Mouse (Mus musculus) kidney, postnatal 0 days (tissue): ENCODE results near the gene Narfl. TPM values are rescaled to one million over a fixed set of nuclear protein-coding genes. Genes with fewer than 3 reads are reported as not detected.
"Not testable (repeated sequence)": the region's sequence is repeated elsewhere in the genome, so short reads cannot be mapped to it uniquely, and the experiment has no call there.

Experiments
- ATAC-seq: fragments of 200-750 bp; cut with Nextera tagmentation; replicated peaks from 2 replicates; pipeline ENCODE4 v1.8.0; 2017; ENCODE audit warnings: low read depth, moderate number of reproducible peaks, moderate TSS enrichment, moderate library complexity; ENCODE audit not compliant: low FRiP score
- DNase-seq: peaks from one replicate; pipeline ENCODE4 v3.0.0-alpha.2; 2016; ENCODE audit warnings: low spot score
- H3K27ac ChIP-seq: fragments of 300-500 bp; sonication (generic); 2 replicates; pipeline ENCODE4 v1.5.1; 2014; ENCODE audit warnings: mild to moderate bottlenecking
- H3K27me3 ChIP-seq: fragments of 300-500 bp; sonication (generic); 2 replicates; pipeline ENCODE4 v1.6.1; 2014; ENCODE audit warnings: low read length, mixed read lengths; ENCODE audit not compliant: insufficient read depth
- H3K36me3 ChIP-seq: fragments of 300-500 bp; sonication (generic); 2 replicates; pipeline ENCODE4 v1.6.1; 2014; ENCODE audit warnings: low read length, mixed read lengths; ENCODE audit not compliant: insufficient read depth
- H3K4me1 ChIP-seq: fragments of 300-500 bp; sonication (generic); replicated peaks from 2 replicates; pipeline ENCODE4 v1.6.1; 2014; ENCODE audit warnings: antibody characterized with exemption, low read length, mixed read lengths; ENCODE audit not compliant: insufficient read depth
- H3K4me2 ChIP-seq: fragments of 300-500 bp; sonication (generic); 2 replicates; pipeline ENCODE4 v1.6.1; 2014; ENCODE audit warnings: mild to moderate bottlenecking, low read length, moderate library complexity, mixed read lengths
- H3K4me3 ChIP-seq: fragments of 300-500 bp; sonication (generic); replicated peaks from 2 replicates; pipeline ENCODE4 v1.5.1; 2014; ENCODE audit warnings: low read depth, low read length
- H3K9ac ChIP-seq: fragments of 300-500 bp; sonication (generic); 2 replicates; pipeline ENCODE4 v1.6.1; 2014; ENCODE audit warnings: low read depth, low read length
- H3K9me3 ChIP-seq: fragments of 300-500 bp; sonication (generic); replicated peaks from 2 replicates; pipeline ENCODE4 v1.6.1; 2016; ENCODE audit warnings: low read length, inconsistent platforms, mixed read lengths
- CTCF ChIP-seq: IDR thresholded peaks from 2 replicates; pipeline ENCODE4 v1.5.1; 2016; ENCODE audit warnings: antibody characterized with exemption, low read depth, mild to moderate bottlenecking, moderate library complexity
- WGBS: fragments of 180-500 bp; shearing (Covaris S2); extraction: QIAGEN DNeasy Blood & Tissue Kit; methylation state at CpG from one replicate; pipeline ENCODE4 v1.1.7; 2014; 5-methylcytosine and 5-hydroxymethylcytosine counted together
- polyA plus RNA-seq: library from polyadenylated mRNA; unstranded; fragments of >200 nt; fragmentation: Nextera tagmentation; extraction: Ambion mirVana; gene quantifications from 2 replicates; pipeline ENCODE4 v1.2.1, GENCODE M21; 2015

Narfl gene
- polyA plus RNA-seq, 1 experiment from 2014 or later: 34.5 TPM

GRCm38 (mm10) chr17:25806507-25806906 lies 32.9 kb downstream of the Narfl start:
- Histone ChIP-seq H3K27me3 (peaks cover 11% of the 10 kb centered on the region; the same call in 1 of the 2 replicates), H3K4me3 (no peak overlapping the region), H3K36me3 (no peaks in the 10 kb centered on the region), H3K27ac (no peak overlapping the region), H3K4me2 (no peak overlapping the region), H3K9ac (no peak overlapping the region), H3K9me3 (no peaks in the 10 kb centered on the region), H3K4me1 (no peaks in the 10 kb centered on the region; the same call in 1 of the 2 replicates)
- no peak for TF ChIP-seq CTCF
- ATAC-seq (no peak), DNase-seq (no peak)
- 69% methylated on average over 4 of the region's 4 CpGs for WGBS

GRCm38 (mm10) chr17:25807452-25807851 lies 33.9 kb downstream of the Narfl start:
- peaks cover 11% of the 10 kb centered on the region; the same call in 1 of the 2 replicates for H3K27me3 ChIP-seq
- ATAC-seq, H3K27ac ChIP-seq, H3K4me3 ChIP-seq, H3K4me2 ChIP-seq, H3K4me1 ChIP-seq, H3K36me3 ChIP-seq, H3K9me3 ChIP-seq, DNase-seq, H3K9ac ChIP-seq: not testable (repeated sequence)
- 50% methylated on average over 2 of the region's 2 CpGs for WGBS

GRCm38 (mm10) chr17:25808028-25808427 lies 34.5 kb downstream of the Narfl start:
- DNase-seq (no peak), ATAC-seq (no peak)
- WGBS: 34% methylated on average over 5 of the region's 5 CpGs
- TF ChIP-seq CTCF: no peak
- Histone ChIP-seq H3K27ac (no peak overlapping the region), H3K36me3 (no peaks in the 10 kb centered on the region), H3K4me2 (peak overlapping the region; percentile 94; the same call in 1 of the 2 replicates), H3K27me3 (peaks cover 11% of the 10 kb centered on the region; the same call in 1 of the 2 replicates), H3K4me1 (no peaks in the 10 kb centered on the region; the same call in 1 of the 2 replicates), H3K4me3 (no peak overlapping the region), H3K9me3 (no peaks in the 10 kb centered on the region), H3K9ac (no peak overlapping the region)

GRCm38 (mm10) chr17:25808789-25809605 lies 35.4 kb downstream of the Narfl start, which contains the start of gene Fbxl16:
Gene Fbxl16 (plus strand): TSS chr17:25809085.
- peaks cover 11% of the 10 kb centered on the region; the same call in 1 of the 2 replicates for H3K27me3 ChIP-seq
- no peaks in the 10 kb centered on the region; the same call in 1 of the 2 replicates for H3K4me1 ChIP-seq
- TF ChIP-seq CTCF: peak; percentile 35
- H3K4me3 ChIP-seq: peak within 1 kb of the TSS; percentile 60
- under 1% methylated on average over 83 of the region's 100 CpGs for WGBS
- H3K9ac ChIP-seq: peak within 1 kb of the TSS; percentile 51
- peak within 1 kb of the TSS; percentile 94 for H3K4me2 ChIP-seq
- H3K27ac ChIP-seq: no peak within 1 kb of the TSS
- ATAC-seq (peak; percentile 27), DNase-seq (peak; percentile 51)
- no peaks in the 10 kb centered on the region for H3K36me3 ChIP-seq
- H3K9me3 ChIP-seq: no peaks in the 10 kb centered on the region

- Histone ChIP-seq H3K36me3 (no peaks in the 10 kb centered on the region), H3K4me2 (peak overlapping the region; percentile 94), H3K4me3 (peak overlapping the region; percentile 60), H3K27ac (no peak overlapping the region), H3K9me3 (no peaks in the 10 kb centered on the region), H3K27me3 (peaks cover 11% of the 10 kb centered on the region; the same call in 1 of the 2 replicates), H3K4me1 (no peaks in the 10 kb centered on the region; the same call in 1 of the 2 replicates), H3K9ac (peak overlapping the region; percentile 51)
- WGBS: 9% methylated on average over 25 of the region's 25 CpGs
- DNase-seq: no peak
- no peak for TF ChIP-seq CTCF
- ATAC-seq: no peak
These were observed 36.2 kb downstream of the Narfl start for GRCm38 (mm10) chr17:25809606-25810340.

- Histone ChIP-seq H3K9ac (no peak overlapping the region), H3K4me1 (no peaks in the 10 kb centered on the region; the same call in 1 of the 2 replicates), H3K27me3 (peaks cover 11% of the 10 kb centered on the region; the same call in 1 of the 2 replicates), H3K9me3 (no peaks in the 10 kb centered on the region), H3K36me3 (no peaks in the 10 kb centered on the region), H3K4me3 (no peak overlapping the region), H3K27ac (no peak overlapping the region), H3K4me2 (no peak overlapping the region)
- no peak for ATAC-seq
- WGBS: 72% methylated on average over 4 of the region's 4 CpGs
- DNase-seq: no peak
- no peak for TF ChIP-seq CTCF
These were observed 37.3 kb downstream of the Narfl start for GRCm38 (mm10) chr17:25810890-25811289.
